Mouse (Mus musculus): ENCODE results near the gene Cntrob. TPM values are rescaled to one million over a fixed set of nuclear protein-coding genes. Genes with fewer than 3 reads are reported as not detected.

Gene Cntrob
- polyA plus RNA-seq, 1 experiment from 2014 or later = 26.4 TPM

GRCm38 (mm10) chr11:69277267-69277666 is 46.3 kb downstream of the Cntrob start:
- H3K9me3 ChIP-seq = no peaks in the 10 kb centered on the region
- H3K27me3 ChIP-seq = no peaks in the 10 kb centered on the region
- H3K4me3 ChIP-seq = no peak overlapping the region
- no peak overlapping the region for H3K9ac ChIP-seq
- H3K4me2 ChIP-seq (replicated peaks) = no peak overlapping the region
- no peaks in the 10 kb centered on the region for H3K36me3 ChIP-seq
- 54% methylated on average over 5 of the region's 5 CpGs for WGBS
- no peaks in the 10 kb centered on the region for H3K4me1 ChIP-seq
- no peak overlapping the region for H3K27ac ChIP-seq
- ATAC-seq (ENCODE audit: low FRiP score, low read depth) = no peak

GRCm38 (mm10) chr11:69276081-69276480 is 47.5 kb downstream of the Cntrob start:
- Histone ChIP-seq H3K4me2 (replicated peaks) (no peak overlapping the region), H3K4me3 (no peak overlapping the region), H3K9me3 (no peaks in the 10 kb centered on the region), H3K36me3 (no peaks in the 10 kb centered on the region), H3K9ac (no peak overlapping the region), H3K27me3 (peaks cover 5% of the 10 kb centered on the region; the same call in 1 of the 2 replicates), H3K4me1 (no peaks in the 10 kb centered on the region), H3K27ac (no peak overlapping the region)
- no peak for ATAC-seq (ENCODE audit: low FRiP score, low read depth)
- WGBS = 58% methylated on average over 2 of the region's 2 CpGs

GRCm38 (mm10) chr11:69275650-69276049 is 47.9 kb downstream of the Cntrob start:
- Histone ChIP-seq H3K9ac (no peak overlapping the region), H3K4me1 (no peaks in the 10 kb centered on the region), H3K27me3 (peaks cover 5% of the 10 kb centered on the region; the same call in 1 of the 2 replicates), H3K9me3 (no peaks in the 10 kb centered on the region), H3K27ac (no peak overlapping the region), H3K4me3 (no peak overlapping the region), H3K4me2 (replicated peaks) (no peak overlapping the region), H3K36me3 (no peaks in the 10 kb centered on the region)
- 78% methylated on average over 6 of the region's 6 CpGs for WGBS
- ATAC-seq (ENCODE audit: low FRiP score, low read depth) = no peak

- no peak overlapping the region for H3K27ac ChIP-seq
- 36% methylated on average over 16 of the region's 16 CpGs for WGBS
- no peaks in the 10 kb centered on the region for H3K9me3 ChIP-seq
- ATAC-seq (ENCODE audit: low FRiP score, low read depth) = no peak
- H3K4me1 ChIP-seq = no peaks in the 10 kb centered on the region
- peaks cover 14% of the 10 kb centered on the region; the same call in 1 of the 2 replicates for H3K27me3 ChIP-seq
- H3K4me2 ChIP-seq (replicated peaks) = no peak overlapping the region
- H3K36me3 ChIP-seq = no peaks in the 10 kb centered on the region
- no peak overlapping the region for H3K9ac ChIP-seq
- no peak overlapping the region for H3K4me3 ChIP-seq
These were observed 51.3 kb downstream of the Cntrob start for GRCm38 (mm10) chr11:69272122-69272740.

- peaks cover 14% of the 10 kb centered on the region; the same call in 1 of the 2 replicates for H3K27me3 ChIP-seq
- no peaks in the 10 kb centered on the region for H3K36me3 ChIP-seq
- H3K4me2 ChIP-seq (replicated peaks) = peak overlapping the region; percentile 23
- H3K4me1 ChIP-seq = peaks cover 4% of the 10 kb centered on the region; the same call in 1 of the 2 replicates
- no peaks in the 10 kb centered on the region for H3K9me3 ChIP-seq
- 20% methylated on average over 13 of the region's 13 CpGs for WGBS
- H3K27ac ChIP-seq = no peak overlapping the region
- H3K9ac ChIP-seq = peak overlapping the region; percentile 39; the same call in 1 of the 2 replicates
- H3K4me3 ChIP-seq = no peak overlapping the region
- ATAC-seq (ENCODE audit: low FRiP score, low read depth) = no peak
These were observed 54.0 kb downstream of the Cntrob start for GRCm38 (mm10) chr11:69269575-69269974.

GRCm38 (mm10) chr11:69268100-69268499 is 55.5 kb downstream of the Cntrob start:
- Histone ChIP-seq H3K27ac (no peak overlapping the region), H3K4me2 (replicated peaks) (no peak overlapping the region), H3K4me3 (no peak overlapping the region), H3K27me3 (peaks cover 14% of the 10 kb centered on the region; the same call in 1 of the 2 replicates), H3K9me3 (no peaks in the 10 kb centered on the region), H3K4me1 (peaks cover 4% of the 10 kb centered on the region; the same call in 1 of the 2 replicates), H3K36me3 (no peaks in the 10 kb centered on the region), H3K9ac (no peak overlapping the region)
- no peak for ATAC-seq (ENCODE audit: low FRiP score, low read depth)
- 89% methylated on average over 13 of the region's 13 CpGs for WGBS

GRCm38 (mm10) chr11:69267341-69267740 is 56.2 kb downstream of the Cntrob start:
- ATAC-seq (ENCODE audit: low FRiP score, low read depth) = no peak
- Histone ChIP-seq H3K4me2 (replicated peaks) (no peak overlapping the region), H3K36me3 (no peaks in the 10 kb centered on the region), H3K9me3 (no peaks in the 10 kb centered on the region), H3K27me3 (peaks cover 14% of the 10 kb centered on the region; the same call in 1 of the 2 replicates), H3K9ac (no peak overlapping the region), H3K4me3 (no peak overlapping the region), H3K4me1 (peaks cover 4% of the 10 kb centered on the region; the same call in 1 of the 2 replicates), H3K27ac (no peak overlapping the region)
- 28% methylated on average over 7 of the region's 7 CpGs for WGBS

GRCm38 (mm10) chr11:69266253-69266652 is 57.3 kb downstream of the Cntrob start:
- Histone ChIP-seq H3K4me1 (peaks cover 4% of the 10 kb centered on the region; the same call in 1 of the 2 replicates), H3K4me3 (0 out of 2 replicates have a peak overlapping the region, but pooled peaks have one; percentile 1), H3K4me2 (replicated peaks) (peak overlapping the region; percentile 23; the same call in 1 of the 2 replicates), H3K27me3 (peaks cover 9% of the 10 kb centered on the region; the same call in 1 of the 2 replicates), H3K27ac (no peak overlapping the region), H3K9ac (no peak overlapping the region), H3K9me3 (no peaks in the 10 kb centered on the region), H3K36me3 (no peaks in the 10 kb centered on the region)
- WGBS = 21% methylated on average over 10 of the region's 10 CpGs
- no peak for ATAC-seq (ENCODE audit: low FRiP score, low read depth)

GRCm38 (mm10) chr11:69265410-69265809 is 58.2 kb downstream of the Cntrob start:
- WGBS = 71% methylated on average over 9 of the region's 9 CpGs

GRCm38 (mm10) chr11:69264276-69264675 is 59.3 kb downstream of the Cntrob start:
- Histone ChIP-seq H3K27me3 (peaks cover 4% of the 10 kb centered on the region; the same call in 1 of the 2 replicates), H3K36me3 (no peaks in the 10 kb centered on the region), H3K9me3 (no peaks in the 10 kb centered on the region), H3K4me3 (no peak overlapping the region), H3K4me1 (peaks cover 4% of the 10 kb centered on the region; the same call in 1 of the 2 replicates), H3K4me2 (replicated peaks) (no peak overlapping the region), H3K9ac (no peak overlapping the region), H3K27ac (no peak overlapping the region)
- ATAC-seq (ENCODE audit: low FRiP score, low read depth) = no peak
- 55% methylated on average over 2 of the region's 2 CpGs for WGBS

More at GRCm38 (mm10) chr11:69265410-69265809, 58.2 kb downstream of the Cntrob start:
- H3K4me2 ChIP-seq (replicated peaks) = no peak overlapping the region
- no peak for ATAC-seq (ENCODE audit: low FRiP score, low read depth)
- no peak overlapping the region for H3K4me3 ChIP-seq
- no peak overlapping the region for H3K27ac ChIP-seq
- H3K9ac ChIP-seq = no peak overlapping the region
- H3K4me1 ChIP-seq = peaks cover 4% of the 10 kb centered on the region; the same call in 1 of the 2 replicates
- H3K27me3 ChIP-seq = peaks cover 9% of the 10 kb centered on the region; the same call in 1 of the 2 replicates
- no peaks in the 10 kb centered on the region for H3K36me3 ChIP-seq
- no peaks in the 10 kb centered on the region for H3K9me3 ChIP-seq

GRCm38 (mm10) chr11:69260111-69260510 is 63.5 kb downstream of the Cntrob start:
- Histone ChIP-seq H3K9ac (no peak overlapping the region), H3K9me3 (no peaks in the 10 kb centered on the region), H3K4me2 (replicated peaks) (no peak overlapping the region), H3K4me3 (no peak overlapping the region), H3K27me3 (0 out of 2 replicates have a peak, but pooled peaks cover 4% of the 10 kb centered on the region), H3K27ac (no peak overlapping the region), H3K4me1 (no peaks in the 10 kb centered on the region), H3K36me3 (no peaks in the 10 kb centered on the region)
- ATAC-seq (ENCODE audit: low FRiP score, low read depth) = no peak
- WGBS = 87% methylated on average over 1 of the region's 1 CpGs

GRCm38 (mm10) chr11:69258287-69258686 is 65.3 kb downstream of the Cntrob start:
- no peak for ATAC-seq (ENCODE audit: low FRiP score, low read depth)
- no peaks in the 10 kb centered on the region for H3K36me3 ChIP-seq
- H3K27me3 ChIP-seq = 0 out of 2 replicates have a peak, but pooled peaks cover 4% of the 10 kb centered on the region
- H3K9ac ChIP-seq = no peak overlapping the region
- no peaks in the 10 kb centered on the region for H3K9me3 ChIP-seq
- WGBS = 60% methylated on average over 5 of the region's 5 CpGs
- no peak overlapping the region for H3K4me3 ChIP-seq
- H3K27ac ChIP-seq = no peak overlapping the region
- H3K4me2 ChIP-seq (replicated peaks) = no peak overlapping the region
- H3K4me1 ChIP-seq = 0 out of 2 replicates have a peak, but pooled peaks cover 2% of the 10 kb centered on the region

Data from limb, embryonic 13.5 days (tissue).